Mouse (Mus musculus) frontal cortex, postnatal 36 days (tissue): ENCODE measurements around the gene Sdk2.

Source experiments
- DNase-seq, 2 experiments: peaks; one replicate each; pipeline ENCODE4 v3.0.0; 2022; ENCODE audit warnings: low spot score in 2 of 2

Sdk2 gene

GRCm38 (mm10) chr11:113991886-113992285 is 75.0 kb downstream of the Sdk2 start:
- DNase-seq = no peak

DNA sequence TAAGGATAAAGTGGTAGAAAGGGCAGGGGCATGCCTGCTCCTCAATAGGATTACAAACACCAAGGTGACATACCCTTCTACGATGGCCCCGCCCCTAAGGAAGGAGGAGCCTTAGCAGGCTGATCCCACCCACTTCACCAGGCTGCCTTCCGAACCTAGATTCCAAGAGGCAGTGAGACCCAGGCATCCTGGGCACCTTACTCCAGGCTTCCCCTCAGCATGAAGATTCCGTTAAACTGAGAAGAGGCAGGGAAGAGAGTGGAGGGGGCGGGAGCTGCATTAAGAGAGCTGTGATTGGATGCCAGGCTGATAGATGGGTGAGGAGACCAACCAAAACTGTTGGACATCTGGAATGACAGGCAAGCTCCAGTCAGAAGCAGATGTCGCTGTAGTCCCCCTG is 76.4 kb downstream of the Sdk2 start:
- DNase-seq = peak; percentile 65 to 87

DNA sequence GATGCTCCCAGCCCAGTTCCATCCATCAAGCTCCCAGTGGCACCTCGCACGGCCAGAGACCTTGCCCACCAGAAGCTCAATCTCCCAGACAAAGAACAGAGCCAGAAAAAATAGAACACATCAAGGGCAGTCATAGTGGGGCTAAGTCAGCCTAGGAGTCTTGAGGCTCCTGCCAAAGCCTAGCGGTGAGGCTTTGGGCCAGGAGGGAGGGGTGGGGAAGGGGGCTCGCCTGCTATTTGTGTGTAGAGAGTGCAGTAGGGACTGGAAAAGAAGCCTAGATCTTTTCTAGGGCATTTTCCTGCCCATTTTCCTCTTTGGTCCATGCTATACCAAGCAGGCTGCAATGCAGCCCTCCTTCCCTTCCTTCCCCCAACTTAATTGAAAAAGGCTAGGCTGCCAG is 76.8 kb downstream of the Sdk2 start:
- no peak for DNase-seq

- no peak for DNase-seq
These were observed 80.9 kb downstream of the Sdk2 start for GRCm38 (mm10) chr11:113985826-113986416.

- no peak for DNase-seq
These were observed 84.9 kb downstream of the Sdk2 start for GRCm38 (mm10) chr11:113981732-113982503.

DNA sequence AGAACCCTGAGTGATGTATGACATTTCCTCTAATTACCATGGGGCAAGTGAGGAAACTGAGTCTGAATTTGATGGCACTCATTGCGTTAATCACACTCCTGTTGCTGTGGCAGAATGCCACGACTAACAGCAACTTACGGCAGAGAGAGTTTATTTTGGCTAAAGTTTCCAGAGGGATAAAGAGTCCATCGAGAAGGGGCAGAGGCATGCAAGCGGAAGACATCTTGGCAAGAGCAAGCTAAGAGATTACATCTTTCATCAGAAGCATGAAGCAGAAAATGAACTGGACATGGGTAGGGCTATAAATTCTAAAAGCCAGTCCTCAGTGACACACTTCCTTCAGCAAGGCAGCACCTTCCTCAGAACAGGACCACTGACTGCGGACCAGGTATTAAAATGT is 85.8 kb downstream of the Sdk2 start:
- DNase-seq = no peak

DNA sequence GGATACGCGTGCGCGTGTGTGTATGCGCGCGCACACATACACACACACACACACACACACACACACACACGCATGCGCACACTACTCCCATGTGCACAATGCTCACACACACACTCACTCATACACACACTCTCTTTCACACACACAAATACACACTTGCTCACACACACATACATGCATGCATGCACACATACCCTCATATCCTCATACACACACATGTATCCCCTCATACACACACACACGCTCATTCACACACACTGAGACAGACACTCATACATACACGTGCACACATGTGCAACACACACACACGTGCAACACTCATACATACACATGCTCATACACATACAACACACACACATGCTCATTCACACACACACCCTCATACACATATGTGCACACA is 88.5 kb downstream of the Sdk2 start:
- no peak for DNase-seq

DNA sequence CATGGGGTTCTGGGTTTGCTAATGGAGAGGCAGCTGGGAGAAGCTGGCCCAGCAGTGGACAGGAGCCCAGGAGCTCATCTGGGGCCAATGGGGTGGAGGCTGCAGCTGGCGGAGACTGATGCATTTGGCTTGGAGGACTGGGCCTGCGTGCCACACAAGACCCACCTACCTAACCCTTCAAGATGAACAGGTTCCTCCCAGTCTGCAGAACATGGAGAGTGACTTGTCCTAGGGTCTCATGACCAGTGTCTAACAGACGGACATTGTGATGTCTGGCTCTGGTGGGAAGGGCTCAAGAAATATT is 91.2 kb downstream of the Sdk2 start:
- DNase-seq = no peak

- no peak for DNase-seq
These were observed 91.8 kb downstream of the Sdk2 start for GRCm38 (mm10) chr11:113974876-113975666.

- DNase-seq = no peak
These were observed 94.4 kb downstream of the Sdk2 start for GRCm38 (mm10) chr11:113972517-113972872.

- DNase-seq = peak; percentile 72 to 73
These were observed 95.0 kb downstream of the Sdk2 start for GRCm38 (mm10) chr11:113971609-113972516.

DNA sequence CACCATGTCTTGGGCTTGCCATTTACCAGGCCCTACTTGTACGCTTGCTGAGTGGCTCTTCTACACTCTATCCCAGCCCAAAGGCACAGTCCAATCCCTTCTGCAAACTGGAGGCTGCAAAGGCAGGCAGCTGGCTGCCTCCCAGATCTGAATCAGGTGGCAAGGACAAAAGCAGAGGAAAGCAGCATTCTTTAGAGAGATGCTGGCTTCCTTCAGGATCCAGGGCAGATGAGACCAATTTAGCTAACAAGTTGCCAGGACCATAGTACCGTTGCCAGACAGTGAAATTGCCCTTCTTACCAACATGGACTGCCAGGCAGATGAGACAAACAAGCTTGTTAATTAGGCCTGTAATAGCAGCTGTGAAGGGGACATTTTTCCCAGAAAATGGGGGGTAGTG is 96.8 kb downstream of the Sdk2 start:
- no peak for DNase-seq

DNA sequence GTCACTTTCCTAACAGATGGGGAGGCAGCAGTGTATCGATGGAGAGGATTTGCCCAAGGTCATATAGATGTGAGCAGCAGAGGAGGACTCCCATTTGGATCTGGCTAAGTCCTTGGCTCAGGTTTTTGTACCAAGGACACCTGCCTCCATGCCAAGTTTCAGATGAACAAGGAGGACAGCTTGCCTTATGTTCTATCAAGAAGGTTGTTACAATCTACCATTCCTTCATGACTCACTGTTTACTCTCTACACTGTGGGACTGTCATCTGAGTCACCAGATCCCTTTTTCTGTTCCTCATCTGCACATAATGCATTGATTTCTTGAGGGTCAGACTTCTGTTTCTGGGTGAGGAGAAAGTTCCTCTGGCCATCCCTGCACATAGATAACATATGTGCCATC is 101.6 kb downstream of the Sdk2 start:
- DNase-seq = no peak

DNA sequence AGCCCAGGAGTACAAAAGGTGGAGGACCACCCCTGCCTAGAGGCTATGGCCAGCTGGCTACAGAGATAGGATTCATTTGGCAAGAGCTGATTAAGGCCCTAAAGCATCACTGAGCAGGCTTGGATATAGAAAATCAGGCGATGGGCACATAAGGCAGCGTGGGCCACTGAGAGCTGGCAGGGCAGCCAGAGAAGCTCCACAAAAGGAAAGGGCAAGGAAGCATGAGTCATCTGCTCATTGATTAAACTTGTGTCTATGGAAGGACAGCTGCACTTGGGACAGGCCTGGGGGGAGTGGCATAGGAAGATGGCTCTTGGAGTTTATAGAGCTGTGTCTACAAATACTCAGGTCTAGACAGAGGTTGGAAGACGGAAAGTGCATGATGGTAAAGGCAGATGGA is 104.1 kb downstream of the Sdk2 start:
- no peak for DNase-seq

- no peak for DNase-seq
These were observed 115.2 kb downstream of the Sdk2 start for GRCm38 (mm10) chr11:113951616-113951988.

DNA sequence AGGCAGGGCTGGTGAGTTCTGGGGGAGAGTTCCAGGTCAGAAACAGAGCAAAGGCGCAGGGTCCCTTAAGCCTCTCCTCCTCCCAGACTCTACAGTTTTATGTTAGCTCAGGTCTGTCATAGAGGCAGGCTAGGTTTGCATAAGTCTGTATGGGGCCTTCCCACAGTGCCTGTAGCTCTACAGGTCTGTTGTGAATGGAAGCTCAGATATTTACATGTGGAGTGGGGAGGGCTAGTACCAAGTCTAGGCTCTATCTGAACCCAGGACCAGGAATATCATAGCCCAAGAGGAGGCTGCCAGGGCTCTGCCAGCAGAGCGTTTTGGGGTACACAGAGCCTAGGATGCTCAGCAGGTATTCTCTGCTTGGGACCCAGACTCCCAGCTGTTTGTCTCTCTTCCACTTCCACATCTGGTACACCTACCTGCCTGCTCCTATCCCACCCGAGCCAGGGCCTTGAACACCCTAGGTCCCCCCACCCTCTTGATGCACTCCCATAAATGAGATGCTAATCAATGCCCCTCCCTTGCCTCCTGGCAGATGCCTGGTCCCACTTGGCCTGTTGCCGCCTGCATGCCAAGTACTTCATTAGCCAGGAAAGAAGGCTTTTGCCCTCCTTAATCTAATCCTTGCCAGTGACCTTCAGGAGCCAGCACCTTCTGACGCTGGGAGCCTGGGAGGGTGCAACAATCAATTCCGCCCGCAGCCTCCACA is 115.8 kb downstream of the Sdk2 start:
- no peak for DNase-seq

DNA sequence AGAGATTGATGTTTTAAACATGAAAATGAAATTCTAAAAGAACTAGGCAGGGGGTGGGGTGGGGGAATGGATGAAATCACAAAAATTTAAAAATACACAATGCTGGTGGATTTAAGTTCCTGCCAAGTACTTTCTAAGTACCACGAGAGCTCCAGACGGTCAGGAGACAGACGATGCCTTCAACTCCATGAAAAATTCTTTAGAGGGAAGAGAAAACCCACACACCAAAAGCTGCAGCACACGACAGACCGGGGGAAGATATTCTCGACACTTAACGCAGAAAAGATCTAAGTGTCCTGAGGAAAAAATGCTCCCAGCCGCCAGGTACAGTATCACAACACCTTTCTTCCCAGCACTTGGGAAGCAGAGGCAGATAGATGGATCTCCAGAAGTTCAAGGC is 118.2 kb downstream of the Sdk2 start:
- peak; percentile 60 to 79 for DNase-seq

DNA sequence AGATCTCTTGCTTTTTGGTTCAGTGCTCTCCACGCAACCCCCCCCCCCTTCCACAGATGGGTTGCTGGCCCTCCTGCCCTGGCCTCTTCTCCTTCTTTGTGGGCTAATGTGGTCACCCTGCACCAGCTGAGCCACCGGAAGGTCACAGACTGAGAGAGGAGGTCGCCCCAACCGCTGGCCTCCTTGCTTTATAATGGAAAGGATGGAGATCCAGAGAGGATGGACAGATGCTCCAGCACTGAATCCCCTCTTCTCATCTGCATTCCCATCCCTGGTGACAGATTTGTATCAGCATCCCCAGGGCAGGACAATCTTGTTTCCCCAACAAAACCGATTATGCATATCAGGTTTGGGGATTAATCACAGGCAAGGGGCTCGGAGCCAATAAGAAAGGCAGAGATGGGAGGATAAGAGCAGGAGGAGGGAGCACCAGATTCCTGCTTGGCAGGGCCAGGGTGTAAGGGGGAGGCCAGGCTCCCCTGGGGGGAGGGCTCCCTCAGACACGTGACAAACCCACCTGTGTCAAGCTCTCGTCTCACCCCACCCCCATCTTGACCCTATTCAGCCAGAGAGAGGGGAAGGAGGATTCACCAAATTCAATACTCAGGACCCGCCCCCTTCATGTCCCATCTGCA is 124.6 kb downstream of the Sdk2 start:
- DNase-seq = no peak

DNA sequence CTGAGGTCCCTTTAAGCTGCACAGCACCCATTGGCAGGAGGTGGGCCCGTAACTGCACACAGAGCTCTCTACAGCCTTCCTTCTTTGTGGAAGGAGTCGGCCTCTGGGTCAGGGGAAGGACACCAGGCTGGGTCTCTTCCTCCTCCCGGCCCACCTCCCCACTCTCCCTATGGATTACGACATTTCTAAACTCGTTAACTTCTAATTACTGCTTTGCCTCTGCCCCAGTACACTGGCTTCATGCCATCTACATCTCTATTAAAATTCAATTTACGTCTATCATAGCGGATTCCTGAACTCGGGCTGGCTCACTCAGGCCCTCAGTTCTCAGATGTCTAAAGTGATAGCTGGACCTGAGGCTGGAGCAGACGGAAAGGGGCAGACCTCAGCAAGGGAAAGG is 133.2 kb downstream of the Sdk2 start:
- no peak for DNase-seq

GRCm38 (mm10) chr11:113932909-113933308 is 133.9 kb downstream of the Sdk2 start:
- DNase-seq = no peak

DNA sequence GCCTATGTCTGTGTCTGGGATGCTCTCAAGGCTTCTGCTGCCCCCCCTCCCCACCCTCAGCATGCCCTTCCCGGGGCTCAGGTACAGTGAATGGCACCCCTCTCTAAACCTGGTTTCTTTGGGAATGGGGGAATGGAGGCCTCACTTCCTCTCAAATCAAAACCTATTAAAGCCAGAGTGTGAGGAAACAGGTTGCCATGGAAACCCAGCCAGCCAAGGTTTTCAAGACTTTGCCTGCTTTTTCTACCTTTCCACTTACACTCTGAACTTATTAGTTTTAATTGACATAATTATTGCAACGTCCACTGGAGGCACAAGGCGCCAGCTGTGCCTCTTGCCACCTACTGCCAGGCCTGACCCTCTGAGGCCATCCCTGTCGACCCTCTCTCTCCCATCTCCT is 135.1 kb downstream of the Sdk2 start:
- peak in 1 of 2 experiments; percentile 27 for DNase-seq
